Mouse (Mus musculus) embryonic facial prominence, embryonic 11.5 days (tissue): ENCODE data around the gene Tuba1b. TPM values are rescaled to one million over a fixed set of nuclear protein-coding genes. Genes with fewer than 3 reads are reported as not detected.

Experiments
- ATAC-seq: fragments of 200-750 bp; cut with Nextera tagmentation; replicated peaks from 2 replicates; pipeline ENCODE4 v1.8.0; 2017; ENCODE audit warnings: low read depth; ENCODE audit not compliant: insufficient number of reproducible peaks, low FRiP score, low TSS enrichment
- DNase-seq: peaks from one replicate; pipeline ENCODE4 v3.0.0-alpha.2; 2015; ENCODE audit warnings: low spot score
- H3K27ac ChIP-seq: fragments of 300-500 bp; sonication (generic); replicated peaks from 2 replicates; pipeline ENCODE4 v1.5.1; 2014; ENCODE audit warnings: mild to moderate bottlenecking, low read depth, low read length, control low read depth
- H3K27me3 ChIP-seq: fragments of 300-500 bp; sonication (generic); 2 replicates; pipeline ENCODE4 v1.6.1; 2014; ENCODE audit warnings: mild to moderate bottlenecking, low read length, moderate library complexity, mixed read lengths; ENCODE audit not compliant: control insufficient read depth, insufficient read depth
- H3K36me3 ChIP-seq: fragments of 300-500 bp; sonication (generic); replicated peaks from 2 replicates; pipeline ENCODE4 v1.6.1; 2014; ENCODE audit warnings: low read depth, mild to moderate bottlenecking, low read length, moderate library complexity, mixed read lengths; ENCODE audit not compliant: control insufficient read depth, insufficient read depth
- H3K4me1 ChIP-seq: fragments of 300-500 bp; sonication (generic); 2 replicates; pipeline ENCODE4 v1.6.1; 2014; ENCODE audit warnings: low read length, mixed read lengths; ENCODE audit not compliant: control insufficient read depth, insufficient read depth
- H3K4me2 ChIP-seq: fragments of 300-500 bp; sonication (generic); 2 replicates; pipeline ENCODE4 v1.6.1; 2014; ENCODE audit warnings: low read depth, mild to moderate bottlenecking, control low read depth, low read length, moderate library complexity
- H3K4me3 ChIP-seq: fragments of 300-500 bp; sonication (generic); 2 replicates; pipeline ENCODE4 v1.5.1; 2014; ENCODE audit warnings: low read depth, low read length, control low read depth
- H3K9ac ChIP-seq: fragments of 300-500 bp; sonication (generic); replicated peaks from 2 replicates; pipeline ENCODE4 v1.6.1; 2014; ENCODE audit warnings: mild to moderate bottlenecking, control low read depth, low read length
- H3K9me3 ChIP-seq: fragments of 300-500 bp; sonication (generic); replicated peaks from 2 replicates; pipeline ENCODE4 v1.6.1; 2016; ENCODE audit warnings: mild to moderate bottlenecking, low read length, inconsistent platforms, mixed read lengths; ENCODE audit not compliant: control insufficient read depth
- WGBS: fragments of 180-500 bp; shearing (Covaris S2); extraction: QIAGEN DNeasy Blood & Tissue Kit; methylation state at CpG from one replicate; pipeline ENCODE4 v1.1.7; 2014; 5-methylcytosine and 5-hydroxymethylcytosine counted together
- polyA plus RNA-seq: library from polyadenylated mRNA; unstranded; fragments of >200 nt; fragmentation: Nextera tagmentation; extraction: Ambion mirVana; gene quantifications from 2 replicates; pipeline ENCODE4 v1.2.1, GENCODE M21; 2014

Gene Tuba1b
- polyA plus RNA-seq, 1 experiment from 2014 or later: 2,291 TPM

DNA sequence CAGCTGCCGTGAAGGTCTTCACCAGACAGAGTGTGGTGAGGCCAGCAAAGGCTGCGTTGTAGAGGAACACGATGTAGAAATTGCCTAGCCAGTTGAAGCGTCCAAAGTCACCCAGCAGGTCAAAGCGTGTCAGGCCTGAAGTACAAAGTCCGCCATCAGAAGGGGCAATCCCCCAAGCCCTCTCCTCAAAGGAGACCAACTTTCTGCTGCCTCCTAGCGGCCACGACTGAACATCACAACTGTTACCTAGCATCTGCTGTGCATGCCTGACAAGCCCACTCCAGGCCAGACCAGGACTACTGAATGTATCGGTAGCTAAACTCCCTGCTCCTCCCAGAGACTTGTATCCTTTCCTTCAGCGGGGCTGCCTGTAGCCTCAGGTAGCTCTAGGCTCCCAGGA, 29.7 kb downstream of the Tuba1b start:
- ATAC-seq (no peak), DNase-seq (peak; percentile 81)
- Histone ChIP-seq H3K9me3 (no peaks in the 10 kb centered on the region), H3K36me3 (peaks cover 13% of the 10 kb centered on the region), H3K4me3 (no peak overlapping the region), H3K9ac (no peak overlapping the region), H3K4me1 (no peaks in the 10 kb centered on the region), H3K4me2 (no peak overlapping the region), H3K27me3 (no peaks in the 10 kb centered on the region), H3K27ac (no peak overlapping the region)
- WGBS: 31% methylated on average over 10 of the region's 10 CpGs

GRCm38 (mm10) chr15:98902600-98902999, 31.8 kb downstream of the Tuba1b start:
- Histone ChIP-seq H3K4me3 (no peak overlapping the region), H3K27me3 (peaks cover 15% of the 10 kb centered on the region), H3K4me2 (no peak overlapping the region), H3K9me3 (no peaks in the 10 kb centered on the region), H3K9ac (no peak overlapping the region), H3K4me1 (peaks cover 5% of the 10 kb centered on the region), H3K36me3 (peaks cover 11% of the 10 kb centered on the region), H3K27ac (no peak overlapping the region)
- ATAC-seq (no peak), DNase-seq (no peak)
- 94% methylated on average over 2 of the region's 2 CpGs for WGBS

- Histone ChIP-seq H3K36me3 (peaks cover 4% of the 10 kb centered on the region; the same call in 1 of the 2 replicates), H3K4me3 (no peak overlapping the region), H3K9ac (no peak overlapping the region), H3K9me3 (no peaks in the 10 kb centered on the region), H3K27ac (no peak overlapping the region), H3K4me1 (peaks cover 5% of the 10 kb centered on the region), H3K4me2 (no peak overlapping the region), H3K27me3 (peaks cover 24% of the 10 kb centered on the region)
- DNase-seq (no peak), ATAC-seq (no peak)
- 76% methylated on average over 1 of the region's 1 CpGs for WGBS
These were observed 32.8 kb downstream of the Tuba1b start for GRCm38 (mm10) chr15:98901530-98901929.

- Histone ChIP-seq H3K27ac (no peak within 1 kb of the TSS), H3K9me3 (no peaks in the 10 kb centered on the region), H3K27me3 (peaks cover 57% of the 10 kb centered on the region), H3K4me2 (peak within 1 kb of the TSS; percentile 35), H3K9ac (no peak within 1 kb of the TSS), H3K4me3 (peak within 1 kb of the TSS; percentile 3), H3K36me3 (no peaks in the 10 kb centered on the region), H3K4me1 (peaks cover 21% of the 10 kb centered on the region)
- WGBS: under 1% methylated on average over 41 of the region's 41 CpGs
- ATAC-seq: no peak
- peak; percentile 52 for DNase-seq
These were observed 36.2 kb downstream of the Tuba1b start, which contains the start of gene Dhh for GRCm38 (mm10) chr15:98897928-98898800. Gene Dhh, minus strand, starts transcription at chr15:98898540.

GRCm38 (mm10) chr15:98897495-98897894, 36.9 kb downstream of the Tuba1b start:
- DNase-seq: no peak

DNA sequence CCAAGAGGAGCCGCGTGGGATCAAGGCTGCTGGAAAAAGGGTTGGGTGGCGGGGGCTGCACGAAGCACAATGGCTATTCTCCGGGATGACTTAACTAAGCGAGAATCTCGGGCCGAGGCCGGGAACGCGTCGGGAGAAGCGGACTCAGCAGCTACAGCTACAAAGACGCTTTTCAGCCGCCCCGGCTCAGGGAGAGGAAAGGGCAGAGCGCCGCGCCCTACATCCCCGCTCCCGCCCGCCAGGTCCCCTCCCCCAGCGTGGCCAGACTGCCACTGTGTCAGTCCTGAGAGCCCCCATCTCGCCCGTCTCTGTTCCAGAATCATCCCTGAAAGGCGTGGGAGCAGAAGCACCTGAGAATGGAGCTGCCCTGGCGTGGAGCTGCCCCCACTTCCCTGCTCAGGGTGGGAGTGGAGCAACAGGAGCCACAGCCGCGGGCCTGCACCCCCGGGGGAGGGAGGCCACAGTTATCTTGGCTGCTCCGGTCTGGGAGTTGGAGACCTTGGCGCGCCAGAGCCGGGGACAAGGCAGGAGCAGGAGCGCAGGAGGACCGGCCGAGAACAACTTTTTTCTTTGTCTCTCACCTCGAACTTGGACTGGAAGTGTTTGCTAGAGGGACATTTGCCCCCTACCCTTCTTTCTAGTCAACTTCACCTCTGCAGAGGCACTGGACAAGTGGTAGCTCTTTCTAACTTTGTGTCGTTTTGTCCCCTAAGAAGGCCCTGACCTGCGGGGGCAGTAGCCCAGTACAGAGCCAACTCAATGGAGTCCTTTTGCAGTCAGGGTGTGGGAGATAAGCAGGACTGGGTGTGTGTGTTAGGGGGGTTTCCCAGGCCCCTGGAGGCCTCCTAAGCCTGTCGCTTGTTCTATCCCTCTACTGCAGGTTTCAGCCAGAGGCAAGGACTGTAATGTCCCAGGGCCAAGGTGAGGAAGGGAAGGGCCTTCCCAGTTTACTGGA, 38.5 kb downstream of the Tuba1b start:
- ATAC-seq (peak; percentile 42; the same call in 1 of the 2 replicates), DNase-seq (peak; percentile 72)
- Histone ChIP-seq H3K27me3 (peaks cover 72% of the 10 kb centered on the region), H3K4me3 (peak overlapping the region; percentile 21), H3K36me3 (no peaks in the 10 kb centered on the region), H3K4me1 (peaks cover 21% of the 10 kb centered on the region), H3K9ac (peak overlapping the region; percentile 39), H3K4me2 (peak overlapping the region; percentile 45), H3K9me3 (no peaks in the 10 kb centered on the region), H3K27ac (0 out of 2 replicates have a peak overlapping the region, but pooled peaks have one; percentile 22)
- under 1% methylated on average over 41 of the region's 41 CpGs for WGBS

More at GRCm38 (mm10) chr15:98897495-98897894, 36.9 kb downstream of the Tuba1b start:
- WGBS: 0% methylated on average over 10 of the region's 10 CpGs
- Histone ChIP-seq H3K9ac (no peak overlapping the region), H3K36me3 (no peaks in the 10 kb centered on the region), H3K4me3 (no peak overlapping the region; the same call in none of the 2 replicates), H3K4me2 (no peak overlapping the region), H3K4me1 (peaks cover 21% of the 10 kb centered on the region), H3K27me3 (peaks cover 63% of the 10 kb centered on the region), H3K9me3 (no peaks in the 10 kb centered on the region), H3K27ac (no peak overlapping the region)
- no peak for ATAC-seq

DNA sequence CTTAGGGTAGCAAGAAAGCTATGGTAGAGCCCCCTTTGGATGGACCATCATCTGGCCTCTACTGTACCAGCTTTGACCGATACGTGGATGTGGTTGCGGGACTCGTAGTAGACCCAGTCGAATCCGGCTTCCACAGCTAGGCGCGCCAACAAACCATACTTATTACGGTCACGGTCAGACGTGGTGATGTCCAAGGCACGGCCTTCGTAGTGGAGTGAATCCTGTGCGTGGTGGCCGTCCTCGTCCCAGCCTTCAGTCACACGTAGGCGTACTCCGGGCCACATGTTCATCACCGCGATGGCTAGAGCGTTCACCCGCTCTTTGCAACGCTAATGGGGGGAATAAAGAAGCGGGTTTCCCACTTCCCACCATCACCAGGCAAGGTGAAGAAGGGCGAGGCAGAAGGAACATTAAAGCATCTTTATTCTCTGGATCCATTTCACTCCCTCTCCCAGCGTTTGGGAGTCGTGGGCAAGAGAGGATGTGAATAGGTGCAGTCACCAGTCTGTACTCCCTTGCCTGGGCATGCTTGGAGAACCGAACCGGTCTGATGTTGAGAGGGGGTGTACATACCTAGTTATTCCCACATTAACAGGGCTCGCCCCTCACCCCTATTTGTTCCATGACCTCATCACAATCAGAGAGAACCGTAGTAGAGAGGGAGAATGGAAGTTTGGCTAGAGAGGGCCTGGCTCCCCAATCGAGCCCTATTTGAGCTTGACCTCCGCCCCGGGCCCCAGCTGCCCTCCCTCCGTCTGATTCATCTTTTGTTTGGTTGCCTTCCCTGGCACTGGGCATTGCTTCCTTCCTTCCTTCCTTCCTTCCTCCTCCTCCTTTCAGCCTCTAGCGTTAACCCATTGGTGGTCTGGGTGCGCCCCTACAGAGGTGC, 39.4 kb downstream of the Tuba1b start:
- Histone ChIP-seq H3K4me2 (peak overlapping the region; percentile 97), H3K4me3 (peak overlapping the region; percentile 47), H3K9ac (no peak overlapping the region; the same call in 1 of the 2 replicates), H3K27me3 (peaks cover 72% of the 10 kb centered on the region), H3K9me3 (no peaks in the 10 kb centered on the region), H3K36me3 (no peaks in the 10 kb centered on the region), H3K4me1 (peaks cover 21% of the 10 kb centered on the region), H3K27ac (no peak overlapping the region)
- WGBS: 3% methylated on average over 38 of the region's 38 CpGs
- 0 out of 2 replicates have a peak, but pooled peaks have one; percentile 11 for ATAC-seq
- DNase-seq: no peak
